Mouse (Mus musculus) stomach, embryonic 14.5 days (tissue): Measurements from ENCODE around the gene Got1. TPM values are rescaled to one million over a fixed set of nuclear protein-coding genes. Genes with fewer than 3 reads are reported as not detected.

ENCODE experiments used
- ATAC-seq: fragments of 200-750 bp; cut with Nextera tagmentation; 2 replicates; pipeline ENCODE4 v1.8.0; 2017; ENCODE audit warnings: low read depth, moderate TSS enrichment; ENCODE audit not compliant: insufficient number of reproducible peaks, insufficient read depth, low FRiP score
- H3K27ac ChIP-seq: fragments of 300-500 bp; sonication (generic); 2 replicates; pipeline ENCODE4 v1.5.1; 2014; ENCODE audit warnings: mild to moderate bottlenecking, low read length, moderate library complexity, mixed read lengths
- H3K27me3 ChIP-seq: fragments of 300-500 bp; sonication (generic); 2 replicates; pipeline ENCODE4 v1.6.1; 2014; ENCODE audit warnings: low read length, control low read depth, mixed read lengths; ENCODE audit not compliant: control insufficient read depth, insufficient read depth
- H3K36me3 ChIP-seq: fragments of 300-500 bp; sonication (generic); 2 replicates; pipeline ENCODE4 v1.6.1; 2014; ENCODE audit warnings: mild to moderate bottlenecking, control low read depth, low read length, moderate library complexity, mixed read lengths; ENCODE audit not compliant: control insufficient read depth, insufficient read depth
- H3K4me1 ChIP-seq: fragments of 300-500 bp; sonication (generic); 2 replicates; pipeline ENCODE4 v1.6.1; 2014; ENCODE audit warnings: low read length, control low read depth, mixed read lengths; ENCODE audit not compliant: control insufficient read depth, insufficient read depth
- H3K4me2 ChIP-seq: fragments of 300-500 bp; sonication (generic); replicated peaks from 2 replicates; pipeline ENCODE4 v1.6.1; 2014; ENCODE audit warnings: low read depth, low read length, control low read depth
- H3K4me3 ChIP-seq: fragments of 300-500 bp; sonication (generic); 2 replicates; pipeline ENCODE4 v1.5.1; 2014; ENCODE audit warnings: low read depth, low read length, control low read depth
- H3K9ac ChIP-seq: fragments of 300-500 bp; sonication (generic); replicated peaks from 2 replicates; pipeline ENCODE4 v1.6.1; 2014; ENCODE audit warnings: low read depth, mild to moderate bottlenecking, control low read depth, low read length, moderate library complexity, mixed read lengths
- H3K9me3 ChIP-seq: fragments of 300-500 bp; sonication (generic); 2 replicates; pipeline ENCODE4 v1.6.1; 2016; ENCODE audit warnings: low read depth, low read length, control low read depth; ENCODE audit not compliant: control insufficient read depth
- WGBS: fragments of 180-500 bp; shearing (Covaris S2); extraction: QIAGEN DNeasy Blood & Tissue Kit; methylation state at CpG from one replicate; pipeline ENCODE4 v1.1.7; 2014; 5-methylcytosine and 5-hydroxymethylcytosine counted together
- polyA plus RNA-seq: library from polyadenylated mRNA; unstranded; fragments of >200 nt; fragmentation: Nextera tagmentation; extraction: Ambion mirVana; gene quantifications from 2 replicates; pipeline ENCODE4 v1.2.1, GENCODE M21; 2014

Got1 gene
- 21.3 and 21.6 TPM in 2 replicates for polyA plus RNA-seq

GRCm38 (mm10) chr19:43524187-43525103 lies at the start of gene Got1:
TSS of gene Got1 (minus strand) at chr19:43524605.
- peak; percentile 100 for ATAC-seq
- Histone ChIP-seq H3K4me2 (peak within 1 kb of the TSS; percentile 86), H3K9me3 (no peaks in the 10 kb centered on the region), H3K27ac (0 out of 2 replicates have a peak within 1 kb of the TSS, but pooled peaks have one; percentile 18), H3K27me3 (no peaks in the 10 kb centered on the region), H3K9ac (peak within 1 kb of the TSS; percentile 45), H3K36me3 (no peaks in the 10 kb centered on the region), H3K4me3 (peak within 1 kb of the TSS; percentile 74), H3K4me1 (peaks cover 4% of the 10 kb centered on the region; the same call in 1 of the 2 replicates)
- WGBS: under 1% methylated on average over 58 of the region's 58 CpGs

- Histone ChIP-seq H3K27ac (no peak overlapping the region; the same call in 1 of the 2 replicates), H3K4me3 (peak overlapping the region; percentile 31), H3K9me3 (no peaks in the 10 kb centered on the region), H3K36me3 (no peaks in the 10 kb centered on the region), H3K27me3 (peaks cover 8% of the 10 kb centered on the region), H3K4me1 (0 out of 2 replicates have a peak, but pooled peaks cover 5% of the 10 kb centered on the region), H3K9ac (no peak overlapping the region), H3K4me2 (peak overlapping the region; percentile 70)
- WGBS: 13% methylated on average over 32 of the region's 32 CpGs
- no peak for ATAC-seq
These were observed 46.7 kb upstream of the Got1 start for GRCm38 (mm10) chr19:43570831-43571790.

GRCm38 (mm10) chr19:43569133-43569532 lies 44.7 kb upstream of the Got1 start:
- no peak for ATAC-seq
- WGBS: 56% methylated on average over 6 of the region's 6 CpGs
- peaks cover 8% of the 10 kb centered on the region for H3K27me3 ChIP-seq

GRCm38 (mm10) chr19:43568298-43568697 lies 43.9 kb upstream of the Got1 start:
- Histone ChIP-seq H3K4me2 (no peak overlapping the region), H3K27me3 (peaks cover 8% of the 10 kb centered on the region), H3K9ac (no peak overlapping the region), H3K9me3 (no peaks in the 10 kb centered on the region), H3K4me3 (no peak overlapping the region), H3K27ac (no peak overlapping the region), H3K4me1 (0 out of 2 replicates have a peak, but pooled peaks cover 5% of the 10 kb centered on the region), H3K36me3 (no peaks in the 10 kb centered on the region)
- no peak for ATAC-seq
- 60% methylated on average over 9 of the region's 9 CpGs for WGBS

More at GRCm38 (mm10) chr19:43569133-43569532, 44.7 kb upstream of the Got1 start:
- H3K4me2 ChIP-seq: no peak overlapping the region
- no peak overlapping the region for H3K9ac ChIP-seq
- H3K4me3 ChIP-seq: no peak overlapping the region
- H3K9me3 ChIP-seq: no peaks in the 10 kb centered on the region
- H3K36me3 ChIP-seq: no peaks in the 10 kb centered on the region
- H3K27ac ChIP-seq: no peak overlapping the region
- H3K4me1 ChIP-seq: 0 out of 2 replicates have a peak, but pooled peaks cover 5% of the 10 kb centered on the region

GRCm38 (mm10) chr19:43563166-43563565 lies 38.8 kb upstream of the Got1 start:
- Histone ChIP-seq H3K9me3 (no peaks in the 10 kb centered on the region), H3K27me3 (no peaks in the 10 kb centered on the region), H3K4me3 (no peak overlapping the region), H3K4me2 (no peak overlapping the region), H3K4me1 (0 out of 2 replicates have a peak, but pooled peaks cover 3% of the 10 kb centered on the region), H3K36me3 (no peaks in the 10 kb centered on the region), H3K9ac (no peak overlapping the region), H3K27ac (no peak overlapping the region)
- ATAC-seq: no peak
- WGBS: 40% methylated on average over 5 of the region's 5 CpGs

- H3K9me3 ChIP-seq: no peaks in the 10 kb centered on the region
- no peak for ATAC-seq
- no peak overlapping the region for H3K9ac ChIP-seq
- no peak overlapping the region for H3K4me3 ChIP-seq
- H3K36me3 ChIP-seq: no peaks in the 10 kb centered on the region
- 85% methylated on average over 4 of the region's 4 CpGs for whole genome bisulfite sequencing
- H3K4me1 ChIP-seq: 0 out of 2 replicates have a peak, but pooled peaks cover 3% of the 10 kb centered on the region
- H3K27ac ChIP-seq: no peak overlapping the region
- H3K27me3 ChIP-seq: no peaks in the 10 kb centered on the region
- H3K4me2 ChIP-seq: no peak overlapping the region
These were observed 37.4 kb upstream of the Got1 start for GRCm38 (mm10) chr19:43561841-43562240.

- no peak overlapping the region for H3K4me3 ChIP-seq
- no peak for ATAC-seq
- no peaks in the 10 kb centered on the region for H3K9me3 ChIP-seq
- 0 out of 2 replicates have a peak, but pooled peaks cover 3% of the 10 kb centered on the region for H3K4me1 ChIP-seq
- WGBS: 86% methylated on average over 2 of the region's 2 CpGs
- H3K36me3 ChIP-seq: no peaks in the 10 kb centered on the region
- no peak overlapping the region for H3K4me2 ChIP-seq
- H3K27ac ChIP-seq: no peak overlapping the region
- H3K27me3 ChIP-seq: no peaks in the 10 kb centered on the region
- H3K9ac ChIP-seq: no peak overlapping the region
These were observed 35.8 kb upstream of the Got1 start for GRCm38 (mm10) chr19:43560244-43560643.

GRCm38 (mm10) chr19:43551493-43551890 lies 27.1 kb upstream of the Got1 start:
- no peak overlapping the region for H3K27ac ChIP-seq
- WGBS: 49% methylated on average over 6 of the region's 6 CpGs
- ATAC-seq: no peak

More at GRCm38 (mm10) chr19:43551493-43551890, 27.1 kb upstream of the Got1 start:
- Histone ChIP-seq H3K4me1 (peaks cover 4% of the 10 kb centered on the region; the same call in 1 of the 2 replicates), H3K9ac (no peak overlapping the region), H3K4me2 (no peak overlapping the region), H3K9me3 (no peaks in the 10 kb centered on the region), H3K27me3 (no peaks in the 10 kb centered on the region), H3K36me3 (no peaks in the 10 kb centered on the region), H3K4me3 (no peak overlapping the region)
